Mouse (Mus musculus): ENCODE measurements around the gene Senp1.
A peak's percentile ranks its signal among the peaks of the same experiment; 100 is the strongest.

The Senp1 gene

GRCm38 (mm10) chr15:98107703-98108296, 14.3 kb upstream of the Senp1 start:
- peak; percentile 3 for DNase-seq (ENCODE audit: low read depth)

GRCm38 (mm10) chr15:98107230-98107629, 13.7 kb upstream of the Senp1 start:
- no peak for DNase-seq (ENCODE audit: low read depth)

GRCm38 (mm10) chr15:98106506-98106905, 13.0 kb upstream of the Senp1 start:
- no peak for DNase-seq (ENCODE audit: low read depth)

GRCm38 (mm10) chr15:98102401-98102800, 8.9 kb upstream of the Senp1 start:
- no peak for DNase-seq (ENCODE audit: low read depth)

GRCm38 (mm10) chr15:98098519-98098918, 5.0 kb upstream of the Senp1 start:
- no peak for DNase-seq (ENCODE audit: low read depth)

- DNase-seq (ENCODE audit: low read depth): no peak
Measured at GRCm38 (mm10) chr15:98096957-98097356, 3.4 kb upstream of the Senp1 start.

GRCm38 (mm10) chr15:98094905-98095304, 1.4 kb upstream of the Senp1 start:
- DNase-seq (ENCODE audit: low read depth): no peak

- DNase-seq (ENCODE audit: low read depth): no peak
Measured at GRCm38 (mm10) chr15:98092372-98093120, 998 bp downstream of the Senp1 start, which contains the start of gene Pfkm. Gene Pfkm (plus strand): TSS chr15:98092589.

- DNase-seq (ENCODE audit: low read depth): no peak
Measured at GRCm38 (mm10) chr15:98091841-98092240, 1.7 kb downstream of the Senp1 start.

GRCm38 (mm10) chr15:98089421-98090183, 3.9 kb downstream of the Senp1 start:
- DNase-seq (ENCODE audit: low read depth): peak; percentile 7

GRCm38 (mm10) chr15:98088889-98089288, 4.7 kb downstream of the Senp1 start:
- no peak for DNase-seq (ENCODE audit: low read depth)

- no peak for DNase-seq (ENCODE audit: low read depth)
Measured at GRCm38 (mm10) chr15:98076901-98077300, 16.6 kb downstream of the Senp1 start.

GRCm38 (mm10) chr15:98075034-98075433, 18.5 kb downstream of the Senp1 start:
- no peak for DNase-seq (ENCODE audit: low read depth)

- no peak for DNase-seq (ENCODE audit: low read depth)
Measured at GRCm38 (mm10) chr15:98074521-98074920, 19.0 kb downstream of the Senp1 start.

GRCm38 (mm10) chr15:98070376-98070775, 23.2 kb downstream of the Senp1 start:
- no peak for DNase-seq (ENCODE audit: low read depth)

- DNase-seq (ENCODE audit: low read depth): no peak
Measured at GRCm38 (mm10) chr15:98069566-98070245, 23.8 kb downstream of the Senp1 start.

GRCm38 (mm10) chr15:98068506-98068905, 25.0 kb downstream of the Senp1 start:
- DNase-seq (ENCODE audit: low read depth): no peak

GRCm38 (mm10) chr15:98067492-98067891, 26.1 kb downstream of the Senp1 start:
- DNase-seq (ENCODE audit: low read depth): no peak

- no peak for DNase-seq (ENCODE audit: low read depth)
Measured at GRCm38 (mm10) chr15:98066602-98067001, 26.9 kb downstream of the Senp1 start.

GRCm38 (mm10) chr15:98065881-98066280, 27.7 kb downstream of the Senp1 start:
- DNase-seq (ENCODE audit: low read depth): no peak

GRCm38 (mm10) chr15:98055246-98055645, 38.3 kb downstream of the Senp1 start:
- DNase-seq (ENCODE audit: low read depth): peak; percentile 45

GRCm38 (mm10) chr15:98051685-98052084, 41.9 kb downstream of the Senp1 start:
- no peak for DNase-seq (ENCODE audit: low read depth)
